Mouse (Mus musculus) heart, postnatal 0 days (tissue): ENCODE data around the gene Dlg3.

ENCODE experiments used
- CTCF ChIP-seq: IDR thresholded peaks from 2 replicates; pipeline ENCODE4 v1.5.1; 2016; ENCODE audit warnings: antibody characterized with exemption, control low read depth, low read depth
- EP300 ChIP-seq: IDR thresholded peaks from 2 replicates; pipeline ENCODE4 v1.6.1; 2016; ENCODE audit warnings: antibody characterized with exemption, low read depth

GRCm38 (mm10) chrX:100774341-100774811 is 6.9 kb downstream of the Dlg3 start:
- peak; percentile 57 for TF ChIP-seq CTCF
- no peak for TF ChIP-seq EP300
